Mouse (Mus musculus) CD4-positive, CD25-positive, alpha-beta regulatory T cell, adult 4 months (primary cell): ENCODE data around the gene Stoml3. TPM values are rescaled to one million over a fixed set of nuclear protein-coding genes. Genes with fewer than 3 reads are reported as not detected.
A peak's percentile ranks its signal among the peaks of the same experiment; 100 is the strongest.

Experiments
- ATAC-seq: one replicate; pipeline ENCODE4 v1.8.0; 2017
- polyA plus RNA-seq, 2 experiments: library from polyadenylated mRNA; unstranded; fragments of 100-300 nt; shearing (Covaris generic); gene quantifications; one replicate each; pipeline ENCODE4 v1.2.1; 2017

Gene Stoml3
- not detected for polyA plus RNA-seq

GRCm38 (mm10) chr3:53488353-53488752 is at the start of gene Stoml3:
Stoml3 (plus strand) TSS chr3:53488653.
- no peak for ATAC-seq

- ATAC-seq, result no peak
These were observed 42.9 kb upstream of the Stoml3 start for GRCm38 (mm10) chr3:53445540-53445939.

GRCm38 (mm10) chr3:53446801-53447200 is 41.7 kb upstream of the Stoml3 start:
- no peak for ATAC-seq

- peak; percentile 84 for ATAC-seq
These were observed 40.2 kb upstream of the Stoml3 start for GRCm38 (mm10) chr3:53448208-53448607.

- no peak for ATAC-seq
These were observed 37.8 kb upstream of the Stoml3 start for GRCm38 (mm10) chr3:53450666-53451065.

- ATAC-seq, result no peak
These were observed 36.1 kb upstream of the Stoml3 start for GRCm38 (mm10) chr3:53452351-53452750.

GRCm38 (mm10) chr3:53453346-53453745 is 35.1 kb upstream of the Stoml3 start:
- ATAC-seq, result no peak

- ATAC-seq, result no peak
These were observed 34.4 kb upstream of the Stoml3 start for GRCm38 (mm10) chr3:53454005-53454404.

- no peak for ATAC-seq
These were observed 33.9 kb upstream of the Stoml3 start for GRCm38 (mm10) chr3:53454561-53454960.

GRCm38 (mm10) chr3:53454984-53455383 is 33.5 kb upstream of the Stoml3 start:
- no peak for ATAC-seq

GRCm38 (mm10) chr3:53457750-53458149 is 30.7 kb upstream of the Stoml3 start:
- no peak for ATAC-seq

GRCm38 (mm10) chr3:53460106-53460505 is 28.3 kb upstream of the Stoml3 start:
- ATAC-seq, result no peak

GRCm38 (mm10) chr3:53462701-53463045 is 25.8 kb upstream of the Stoml3 start:
- peak; percentile 12 for ATAC-seq

GRCm38 (mm10) chr3:53463046-53463764 is 25.2 kb upstream of the Stoml3 start, which contains the start of the genes Nhlrc3 and Proser1:
Nhlrc3 (minus strand) TSS chr3:53463332.
Proser1 (plus strand) TSS chr3:53463666.
- ATAC-seq, result peak; percentile 83

GRCm38 (mm10) chr3:53463765-53464114 is 24.7 kb upstream of the Stoml3 start:
- ATAC-seq, result no peak

- ATAC-seq, result no peak
These were observed 24.2 kb upstream of the Stoml3 start for GRCm38 (mm10) chr3:53464146-53464698.

- ATAC-seq, result no peak
These were observed 23.1 kb upstream of the Stoml3 start for GRCm38 (mm10) chr3:53465330-53465729.

GRCm38 (mm10) chr3:53466481-53466880 is 22.0 kb upstream of the Stoml3 start:
- ATAC-seq, result no peak

- no peak for ATAC-seq
These were observed 21.1 kb upstream of the Stoml3 start for GRCm38 (mm10) chr3:53467356-53467755.

GRCm38 (mm10) chr3:53469650-53470049 is 18.8 kb upstream of the Stoml3 start:
- no peak for ATAC-seq

- ATAC-seq, result no peak
These were observed 16.4 kb upstream of the Stoml3 start for GRCm38 (mm10) chr3:53472061-53472460.

GRCm38 (mm10) chr3:53474179-53474578 is 14.3 kb upstream of the Stoml3 start:
- no peak for ATAC-seq

GRCm38 (mm10) chr3:53475889-53476288 is 12.6 kb upstream of the Stoml3 start:
- ATAC-seq, result no peak

GRCm38 (mm10) chr3:53477468-53477867 is 11.0 kb upstream of the Stoml3 start:
- no peak for ATAC-seq
